Mouse (Mus musculus) lung, postnatal 0 days (tissue): Measurements from ENCODE around the gene Banp. TPM values are rescaled to one million over a fixed set of nuclear protein-coding genes. Genes with fewer than 3 reads are reported as not detected.

ENCODE experiments used
- ATAC-seq: fragments of 200-750 bp; cut with Nextera tagmentation; 2 replicates; pipeline ENCODE4 v1.8.0; 2017; ENCODE audit warnings: moderate library complexity
- DNase-seq: peaks from one replicate; pipeline ENCODE4 v3.0.0-alpha.2; 2016; ENCODE audit warnings: low spot score
- H3K27ac ChIP-seq: fragments of 300-500 bp; sonication (generic); 2 replicates; pipeline ENCODE4 v1.5.1; 2014; ENCODE audit warnings: antibody characterized with exemption, mild to moderate bottlenecking, low read length, mixed read lengths
- H3K27me3 ChIP-seq: fragments of 300-500 bp; sonication (generic); replicated peaks from 2 replicates; pipeline ENCODE4 v1.6.1; 2014; ENCODE audit warnings: low read length, mixed read lengths; ENCODE audit not compliant: insufficient read depth
- H3K36me3 ChIP-seq: fragments of 300-500 bp; sonication (generic); 2 replicates; pipeline ENCODE4 v1.6.1; 2014; ENCODE audit warnings: low read length, mixed read lengths; ENCODE audit not compliant: insufficient read depth
- H3K4me1 ChIP-seq: fragments of 300-500 bp; sonication (generic); 2 replicates; pipeline ENCODE4 v1.6.1; 2014; ENCODE audit warnings: antibody characterized with exemption, low read depth, low read length, mixed read lengths; ENCODE audit not compliant: insufficient read depth
- H3K4me2 ChIP-seq: fragments of 300-500 bp; sonication (generic); replicated peaks from 2 replicates; pipeline ENCODE4 v1.6.1; 2014; ENCODE audit warnings: low read depth, mild to moderate bottlenecking, low read length, moderate library complexity, mixed read lengths
- H3K4me3 ChIP-seq: fragments of 300-500 bp; sonication (generic); 2 replicates; pipeline ENCODE4 v1.5.1; 2014; ENCODE audit warnings: low read depth, low read length
- H3K9ac ChIP-seq: fragments of 300-500 bp; sonication (generic); replicated peaks from 2 replicates; pipeline ENCODE4 v1.6.1; 2014; ENCODE audit warnings: low read depth, mild to moderate bottlenecking
- H3K9me3 ChIP-seq: fragments of 300-500 bp; sonication (generic); 2 replicates; pipeline ENCODE4 v1.6.1; 2016; ENCODE audit warnings: low read length, mixed read lengths
- CTCF ChIP-seq: IDR thresholded peaks from 2 replicates; pipeline ENCODE4 v1.5.1; 2016; ENCODE audit warnings: antibody characterized with exemption, mild to moderate bottlenecking
- EP300 ChIP-seq: IDR thresholded peaks from 2 replicates; pipeline ENCODE4 v1.6.1; 2016; ENCODE audit warnings: antibody characterized with exemption, mild to moderate bottlenecking, control low read depth
- WGBS: fragments of 180-500 bp; shearing (Covaris S2); extraction: QIAGEN DNeasy Blood & Tissue Kit; methylation state at CpG from one replicate; pipeline ENCODE4 v1.1.7; 2014; 5-methylcytosine and 5-hydroxymethylcytosine counted together
- microRNA-seq: library from miRNA; unstranded; fragments of <30 nt; microRNA quantifications from one replicate; pipeline ENCODE4, GENCODE M21; 2016
- polyA plus RNA-seq: library from polyadenylated mRNA; unstranded; fragments of >200 nt; fragmentation: Nextera tagmentation; extraction: Ambion mirVana; gene quantifications from 2 replicates; pipeline ENCODE4 v1.2.1, GENCODE M21; 2015

Gene Banp
- polyA plus RNA-seq, 1 experiment from 2014 or later, result 17.1 TPM

GRCm38 (mm10) chr8:122074442-122074841 is 124.9 kb downstream of the Banp start:
- no peak overlapping the region for H3K4me3 ChIP-seq
- H3K4me1 ChIP-seq, result no peaks in the 10 kb centered on the region
- H3K4me2 ChIP-seq, result no peak overlapping the region
- no peak overlapping the region for H3K9ac ChIP-seq
- H3K27ac ChIP-seq, result no peak overlapping the region
- TF ChIP-seq CTCF, result no peak
- peak; percentile 40 for TF ChIP-seq EP300
- DNase-seq (peak; percentile 32), ATAC-seq (peak; percentile 58)
- 0 out of 2 replicates have a peak, but pooled peaks cover 4% of the 10 kb centered on the region for H3K27me3 ChIP-seq
- H3K36me3 ChIP-seq, result no peaks in the 10 kb centered on the region
- no peaks in the 10 kb centered on the region for H3K9me3 ChIP-seq
- 28% methylated on average over 9 of the region's 9 CpGs for WGBS

- Histone ChIP-seq H3K9ac (no peak overlapping the region), H3K27me3 (0 out of 2 replicates have a peak, but pooled peaks cover 4% of the 10 kb centered on the region), H3K4me3 (no peak overlapping the region), H3K27ac (no peak overlapping the region), H3K36me3 (no peaks in the 10 kb centered on the region), H3K9me3 (no peaks in the 10 kb centered on the region), H3K4me2 (no peak overlapping the region), H3K4me1 (no peaks in the 10 kb centered on the region)
- 58% methylated on average over 4 of the region's 4 CpGs for WGBS
- no peak for DNase-seq
- TF ChIP-seq EP300 (no peak), CTCF (peak; percentile 56)
- 0 out of 2 replicates have a peak, but pooled peaks have one; percentile 29 for ATAC-seq
These were observed 125.4 kb downstream of the Banp start for GRCm38 (mm10) chr8:122074977-122075376.

- DNase-seq, result peak; percentile 36
- no peaks in the 10 kb centered on the region for H3K9me3 ChIP-seq
- TF ChIP-seq EP300, result no peak
- no peak for TF ChIP-seq CTCF
- WGBS, result 25% methylated on average over 23 of the region's 23 CpGs
- no peak overlapping the region for H3K27ac ChIP-seq
- no peak overlapping the region for H3K9ac ChIP-seq
- no peaks in the 10 kb centered on the region for H3K36me3 ChIP-seq
- H3K4me2 ChIP-seq, result no peak overlapping the region
- no peaks in the 10 kb centered on the region for H3K4me1 ChIP-seq
- H3K27me3 ChIP-seq, result 0 out of 2 replicates have a peak, but pooled peaks cover 4% of the 10 kb centered on the region
- H3K4me3 ChIP-seq, result no peak overlapping the region
- ATAC-seq, result no peak
These were observed 126.8 kb downstream of the Banp start for GRCm38 (mm10) chr8:122076183-122076842.

- WGBS, result 77% methylated on average over 12 of the region's 12 CpGs
These were observed 128.8 kb downstream of the Banp start for GRCm38 (mm10) chr8:122078321-122078720.

More at GRCm38 (mm10) chr8:122078321-122078720, 128.8 kb downstream of the Banp start:
- no peaks in the 10 kb centered on the region for H3K36me3 ChIP-seq
- DNase-seq, result no peak
- H3K4me1 ChIP-seq, result no peaks in the 10 kb centered on the region
- H3K9me3 ChIP-seq, result no peaks in the 10 kb centered on the region
- H3K9ac ChIP-seq, result no peak overlapping the region
- 0 out of 2 replicates have a peak, but pooled peaks cover 4% of the 10 kb centered on the region for H3K27me3 ChIP-seq
- no peak overlapping the region for H3K27ac ChIP-seq
- no peak for ATAC-seq
- no peak overlapping the region for H3K4me2 ChIP-seq
- H3K4me3 ChIP-seq, result no peak overlapping the region
- TF ChIP-seq EP300, result no peak
- no peak for TF ChIP-seq CTCF

Small RNA genes within 50 kb of the gene (microRNA-seq; reads per million reads assigned to microRNA genes)
- gene Mir7237, result not detected

Other genes with a start within 250 kb of the Banp start
- 0.08 and 0.13 TPM in 2 replicates for gene Jph3, start 220.1 kb upstream of the Banp start, polyA plus RNA-seq
- gene Klhdc4, start 120.2 kb upstream of the Banp start, polyA plus RNA-seq, result 22.9 and 28.4 TPM in 2 replicates
- 4.3 and 7.5 TPM in 2 replicates for gene Slc7a5, start 42.1 kb upstream of the Banp start, polyA plus RNA-seq
- 0.37 and 0.61 TPM in 2 replicates for gene Car5a, start 4.8 kb upstream of the Banp start, polyA plus RNA-seq